Mouse (Mus musculus): Measurements from ENCODE around the gene Hist3h2ba. TPM values are rescaled to one million over a fixed set of nuclear protein-coding genes. Genes with fewer than 3 reads are reported as not detected.
A peak's percentile ranks its signal among the peaks of the same experiment; 100 is the strongest.

Gene Hist3h2ba
- total and polyA plus RNA-seq, 3 experiments: 0.21 to 48.2 TPM; not detected in 1

GRCm38 (mm10) chr11:58990794-58991193 lies 42.1 kb downstream of the Hist3h2ba start:
- no peak overlapping the region for H3K4me3 ChIP-seq (ENCODE audit: control insufficient read depth in 1 of 2, insufficient read depth in 1 of 2, low read depth in 2 of 2, low read length in 2 of 2)
- H3K36me3 ChIP-seq (ENCODE audit: control insufficient read depth in 1 of 2, insufficient read depth in 2 of 2, low read length in 2 of 2): peaks cover 8 to 10% of the 10 kb centered on the region in 2 experiments; a peak in 3 of 4 replicates
- no peaks in the 10 kb centered on the region for H3K9me3 ChIP-seq (replicated peaks; ENCODE audit: insufficient read depth, low read length)
- no peak overlapping the region for H3K9ac ChIP-seq (ENCODE audit: control insufficient read depth, low read depth, low read length, poor library complexity, severe bottlenecking)
- DNase-seq (ENCODE audit: low read depth, low spot score): peak; percentile 54
- peaks cover 0 to 15% of the 10 kb centered on the region in 2 experiments; a peak in 3 of 4 replicates for H3K4me1 ChIP-seq (ENCODE audit: control insufficient read depth in 1 of 2, insufficient read depth in 2 of 2, low read length in 2 of 2)
- TF ChIP-seq EP300 (IDR thresholded peaks at IDR 0.05; ENCODE audit: low read depth in 1 of 2, low read length in 2 of 2) (0 out of 4 replicates have a peak, but pooled peaks of 1 of the 2 experiments have one; percentile 15), BHLHE40 (IDR thresholded peaks at IDR 0.05; ENCODE audit: borderline replicate concordance, low read depth, low read length) (no peak)
- H3K79me2 ChIP-seq (ENCODE audit: control insufficient read depth, insufficient read depth, low read length, poor library complexity): no peaks in the 10 kb centered on the region
- H3K27me3 ChIP-seq (ENCODE audit: control insufficient read depth in 1 of 2, insufficient read depth in 2 of 2, low read length in 2 of 2): no peaks in the 10 kb centered on the region
- H3K27ac ChIP-seq (ENCODE audit: control insufficient read depth, low read depth, low read length): no peak overlapping the region

- TF ChIP-seq POLR2A (IDR thresholded peaks at IDR 0.05; ENCODE audit: control insufficient read depth in 1 of 2, insufficient read depth in 1 of 2, low read depth in 1 of 2, low read length in 2 of 2, poor library complexity in 1 of 2) (peak in 1 of 2 experiments; percentile 21; a peak in 1 of 4 replicates), SIN3A (IDR thresholded peaks at IDR 0.05; ENCODE audit: low read length) (no peak), ZNF384 (IDR thresholded peaks at IDR 0.05; ENCODE audit: low read depth, low read length) (no peak)
- no peak for DNase-seq (ENCODE audit: low read depth, low spot score)
- H3K9me3 ChIP-seq (replicated peaks; ENCODE audit: insufficient read depth, low read length): no peaks in the 10 kb centered on the region
- no peaks in the 10 kb centered on the region for H3K27me3 ChIP-seq (ENCODE audit: control insufficient read depth in 1 of 2, insufficient read depth in 2 of 2, low read length in 2 of 2)
- H3K4me3 ChIP-seq (ENCODE audit: control insufficient read depth in 1 of 2, insufficient read depth in 1 of 2, low read depth in 2 of 2, low read length in 2 of 2): no peak overlapping the region
- H3K36me3 ChIP-seq (ENCODE audit: control insufficient read depth in 1 of 2, insufficient read depth in 2 of 2, low read length in 2 of 2): peaks cover 5 to 6% of the 10 kb centered on the region in 2 experiments; a peak in 3 of 4 replicates
- H3K4me1 ChIP-seq (ENCODE audit: control insufficient read depth in 1 of 2, insufficient read depth in 2 of 2, low read length in 2 of 2): peaks cover 0 to 15% of the 10 kb centered on the region in 2 experiments; a peak in 2 of 4 replicates
- H3K79me2 ChIP-seq (ENCODE audit: control insufficient read depth, insufficient read depth, low read length, poor library complexity): no peaks in the 10 kb centered on the region
- H3K9ac ChIP-seq (ENCODE audit: control insufficient read depth, low read depth, low read length, poor library complexity, severe bottlenecking): no peak overlapping the region
- no peak overlapping the region for H3K27ac ChIP-seq (ENCODE audit: control insufficient read depth, low read depth, low read length)
These were observed 43.2 kb downstream of the Hist3h2ba start for GRCm38 (mm10) chr11:58991911-58992310.

DNA sequence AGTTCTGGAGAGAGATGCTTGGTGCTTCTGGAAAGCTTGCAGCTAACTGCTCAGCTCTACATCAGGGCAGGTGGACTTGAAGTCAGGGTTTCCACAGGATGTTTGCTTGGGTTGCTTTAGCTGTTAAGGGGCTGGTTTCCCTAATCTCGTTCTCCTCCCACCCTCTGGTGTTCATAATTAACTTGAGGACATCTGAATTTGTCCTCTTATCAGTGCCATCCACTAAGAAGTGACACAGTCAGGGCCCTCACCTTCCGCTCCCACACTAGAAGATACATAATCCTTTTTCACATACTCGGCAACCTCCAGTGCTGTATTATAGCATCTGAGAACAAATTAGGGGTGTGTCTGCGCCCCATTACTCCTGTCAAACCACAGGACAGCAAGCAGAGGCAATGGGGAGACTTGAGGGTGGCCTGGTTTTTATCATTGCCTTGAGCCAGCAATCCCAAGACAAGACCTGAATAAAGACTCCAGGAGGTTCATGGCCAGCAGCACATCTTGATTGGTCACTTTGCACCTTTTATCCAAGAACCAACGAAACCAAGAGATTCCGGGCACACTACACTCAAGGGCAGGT lies 44.5 kb downstream of the Hist3h2ba start:
- H3K27ac ChIP-seq (ENCODE audit: control insufficient read depth, low read depth, low read length): no peak overlapping the region
- no peaks in the 10 kb centered on the region for H3K79me2 ChIP-seq (ENCODE audit: control insufficient read depth, insufficient read depth, low read length, poor library complexity)
- no peaks in the 10 kb centered on the region for H3K27me3 ChIP-seq (ENCODE audit: control insufficient read depth in 1 of 2, insufficient read depth in 2 of 2, low read length in 2 of 2)
- peaks cover 2 to 6% of the 10 kb centered on the region in 2 experiments; a peak in 3 of 4 replicates for H3K36me3 ChIP-seq (ENCODE audit: control insufficient read depth in 1 of 2, insufficient read depth in 2 of 2, low read length in 2 of 2)
- peak; percentile 55 for DNase-seq (ENCODE audit: low read depth, low spot score)
- no peak overlapping the region for H3K9ac ChIP-seq (ENCODE audit: control insufficient read depth, low read depth, low read length, poor library complexity, severe bottlenecking)
- H3K9me3 ChIP-seq (replicated peaks; ENCODE audit: insufficient read depth, low read length): no peaks in the 10 kb centered on the region
- no peak overlapping the region for H3K4me3 ChIP-seq (ENCODE audit: control insufficient read depth in 1 of 2, insufficient read depth in 1 of 2, low read depth in 2 of 2, low read length in 2 of 2)
- peaks cover 0 to 15% of the 10 kb centered on the region in 2 experiments; a peak in 2 of 4 replicates for H3K4me1 ChIP-seq (ENCODE audit: control insufficient read depth in 1 of 2, insufficient read depth in 2 of 2, low read length in 2 of 2)
- TF ChIP-seq GATA1 (IDR thresholded peaks at IDR 0.05; ENCODE audit: low read depth, low read length): peak; percentile 60; the same call in 1 of the 2 replicates
- TF ChIP-seq EP300 (IDR thresholded peaks at IDR 0.05; ENCODE audit: low read depth in 1 of 2, low read length in 2 of 2): peak in 1 of 2 experiments; percentile 16; a peak in 1 of 4 replicates
- 0 out of 2 replicates have a peak, but pooled peaks have one; percentile 11 for TF ChIP-seq SIN3A (IDR thresholded peaks at IDR 0.05; ENCODE audit: low read length)
- TF ChIP-seq MEF2A (IDR thresholded peaks at IDR 0.05; ENCODE audit: extremely low read depth, insufficient replicate concordance, low read depth, low read length, poor library complexity, severe bottlenecking): no peak
- TF ChIP-seq POLR2AphosphoS2 (IDR thresholded peaks at IDR 0.05; ENCODE audit: low read length): peak; percentile 60

All from MEL (cell line).